Mouse (Mus musculus): ENCODE data around the gene Rcl1.

DNA sequence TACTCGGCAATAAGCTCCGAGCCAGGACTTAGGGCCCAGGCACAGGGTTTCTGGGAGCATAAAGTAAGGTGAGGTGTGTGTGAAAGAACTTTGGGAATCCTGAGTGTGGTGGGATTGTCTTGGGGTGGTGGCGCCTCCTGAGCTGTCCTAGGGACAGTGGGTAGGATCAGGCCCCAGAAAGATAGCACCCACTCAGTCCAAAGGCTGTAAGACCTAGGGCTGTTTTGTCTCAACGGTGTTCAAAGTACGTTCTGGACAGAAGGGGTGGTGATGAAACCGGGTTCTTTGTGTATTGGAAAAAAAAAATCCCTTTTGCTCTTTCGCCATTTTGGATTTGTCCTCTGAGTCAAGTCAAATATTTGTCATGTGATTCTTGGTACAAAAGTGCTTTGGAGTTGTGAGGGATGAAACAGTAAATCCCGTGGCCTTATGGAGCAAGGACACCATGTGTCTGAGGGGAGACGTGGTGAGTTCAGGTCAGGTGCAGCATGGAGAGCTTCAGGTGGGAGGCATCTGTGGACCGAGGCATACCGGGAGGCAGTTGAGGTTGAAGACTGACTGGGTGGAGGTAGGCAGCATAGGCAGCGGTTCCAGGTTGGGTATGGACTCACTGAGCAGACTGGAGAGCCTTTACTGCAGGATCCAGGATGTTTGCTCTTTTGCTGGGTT lies 25.3 kb downstream of the Rcl1 start:
- no peak for TF ChIP-seq HCFC1 (IDR thresholded peaks at IDR 0.05; ENCODE audit: borderline replicate concordance, insufficient read depth, low read length)
- TF ChIP-seq ZC3H11A (IDR thresholded peaks at IDR 0.05; ENCODE audit: borderline replicate concordance, low read depth, low read length) = no peak
- TF ChIP-seq ZNF384 (IDR thresholded peaks at IDR 0.05; ENCODE audit: low read depth, low read length) = no peak
- no peak for TF ChIP-seq MAFK (IDR thresholded peaks at IDR 0.05; ENCODE audit: insufficient read depth, low read depth, low read length)
- no peak for TF ChIP-seq CHD2 (IDR thresholded peaks at IDR 0.05; ENCODE audit: low read depth, low read length)
